Mouse (Mus musculus): ENCODE data around the gene Pex11b. TPM values are rescaled to one million over a fixed set of nuclear protein-coding genes. Genes with fewer than 3 reads are reported as not detected.
A peak's percentile ranks its signal among the peaks of the same experiment; 100 is the strongest.
"Not testable (repeated sequence)": the region's sequence is repeated elsewhere in the genome, so short reads cannot be mapped to it uniquely, and the experiment has no call there.

The Pex11b gene
- polyA plus RNA-seq, 1 experiment, result 35.4 TPM

DNA sequence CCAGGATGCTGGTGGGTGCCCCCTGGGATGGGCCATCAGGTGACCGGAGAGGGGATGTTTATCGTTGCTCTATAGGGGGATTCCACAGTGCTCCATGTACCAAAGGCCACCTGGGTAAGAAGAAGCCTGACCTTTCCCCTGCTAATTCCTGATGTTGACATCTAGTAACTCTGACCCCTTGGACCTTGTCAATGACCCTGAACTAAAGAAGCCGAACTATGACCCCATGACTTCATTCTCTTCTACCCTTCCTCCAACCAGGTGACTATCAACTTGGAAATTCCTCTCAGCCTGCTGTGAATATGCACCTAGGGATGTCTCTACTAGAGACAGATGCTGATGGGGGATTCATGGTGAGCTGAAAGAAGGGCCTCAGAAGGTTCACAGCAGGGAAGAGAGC is 12.2 kb downstream of the Pex11b start:
- Histone ChIP-seq H3K27ac (replicated peaks; ENCODE audit: low read depth, low read length) (no peak overlapping the region), H3K4me3 (ENCODE audit: insufficient read depth, low read depth, low read length) (no peak overlapping the region), H3K4me1 (ENCODE audit: control insufficient read depth, insufficient read depth, insufficient read length, low read length) (no peaks in the 10 kb centered on the region)

DNA sequence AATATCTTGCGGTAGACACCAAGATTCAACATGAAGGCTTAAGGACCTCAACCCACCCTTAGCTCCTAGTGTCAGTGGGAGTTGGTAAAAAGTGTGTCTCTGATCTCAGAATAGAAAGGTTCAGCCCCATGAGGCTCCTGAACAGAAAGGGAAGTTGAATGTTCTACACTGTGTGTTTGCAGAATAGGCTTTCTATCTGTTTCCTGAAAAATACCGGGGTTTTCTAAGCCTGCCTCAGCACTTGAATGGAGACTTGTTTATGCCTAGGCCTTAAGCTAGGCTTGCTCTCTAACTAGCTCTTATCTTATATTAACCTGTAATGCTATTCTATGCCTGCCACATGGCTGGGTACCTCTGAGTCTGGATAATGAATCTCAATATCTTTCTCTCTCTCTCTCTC is 25.7 kb downstream of the Pex11b start:
- no peak overlapping the region for H3K27ac ChIP-seq (replicated peaks; ENCODE audit: low read depth, low read length)

DNA sequence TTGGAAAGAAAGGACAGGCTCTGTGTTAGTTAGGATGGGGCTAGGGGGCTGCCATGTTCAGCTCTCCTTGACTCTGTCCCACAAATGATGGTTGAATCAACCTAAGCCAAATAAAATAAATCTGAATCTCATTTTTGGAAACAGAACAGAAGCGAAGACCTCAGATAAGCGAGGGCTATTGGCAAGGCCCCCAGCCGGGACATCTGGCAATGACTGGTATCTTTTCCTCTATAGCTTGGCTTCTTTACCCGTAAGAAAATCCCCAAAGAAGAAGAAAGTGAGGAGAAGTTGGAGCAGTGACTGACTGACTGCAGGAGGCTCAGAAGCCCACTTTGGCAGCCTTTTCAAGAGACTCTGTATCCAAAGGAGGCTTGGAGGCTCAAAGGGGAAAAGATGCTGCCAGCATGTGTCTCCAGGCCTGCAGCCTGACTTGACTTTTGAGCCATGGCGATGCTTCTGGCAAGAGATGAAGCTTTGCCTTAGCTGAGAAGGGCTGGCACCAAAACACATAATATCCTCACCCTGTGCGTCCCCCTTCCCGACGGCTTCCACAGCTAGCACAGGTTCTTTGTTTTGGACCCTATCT is 27.6 kb downstream of the Pex11b start:
- Histone ChIP-seq H3K4me3 (ENCODE audit: insufficient read depth, low read depth, low read length) (no peak overlapping the region), H3K27ac (replicated peaks; ENCODE audit: low read depth, low read length) (no peak overlapping the region), H3K4me1 (ENCODE audit: control insufficient read depth, insufficient read depth, insufficient read length, low read length) (no peaks in the 10 kb centered on the region)

More for the DNA sequence above, 25.7 kb downstream of the Pex11b start:
- no peaks in the 10 kb centered on the region for H3K4me1 ChIP-seq (ENCODE audit: control insufficient read depth, insufficient read depth, insufficient read length, low read length)
- no peak overlapping the region for H3K4me3 ChIP-seq (ENCODE audit: insufficient read depth, low read depth, low read length)

DNA sequence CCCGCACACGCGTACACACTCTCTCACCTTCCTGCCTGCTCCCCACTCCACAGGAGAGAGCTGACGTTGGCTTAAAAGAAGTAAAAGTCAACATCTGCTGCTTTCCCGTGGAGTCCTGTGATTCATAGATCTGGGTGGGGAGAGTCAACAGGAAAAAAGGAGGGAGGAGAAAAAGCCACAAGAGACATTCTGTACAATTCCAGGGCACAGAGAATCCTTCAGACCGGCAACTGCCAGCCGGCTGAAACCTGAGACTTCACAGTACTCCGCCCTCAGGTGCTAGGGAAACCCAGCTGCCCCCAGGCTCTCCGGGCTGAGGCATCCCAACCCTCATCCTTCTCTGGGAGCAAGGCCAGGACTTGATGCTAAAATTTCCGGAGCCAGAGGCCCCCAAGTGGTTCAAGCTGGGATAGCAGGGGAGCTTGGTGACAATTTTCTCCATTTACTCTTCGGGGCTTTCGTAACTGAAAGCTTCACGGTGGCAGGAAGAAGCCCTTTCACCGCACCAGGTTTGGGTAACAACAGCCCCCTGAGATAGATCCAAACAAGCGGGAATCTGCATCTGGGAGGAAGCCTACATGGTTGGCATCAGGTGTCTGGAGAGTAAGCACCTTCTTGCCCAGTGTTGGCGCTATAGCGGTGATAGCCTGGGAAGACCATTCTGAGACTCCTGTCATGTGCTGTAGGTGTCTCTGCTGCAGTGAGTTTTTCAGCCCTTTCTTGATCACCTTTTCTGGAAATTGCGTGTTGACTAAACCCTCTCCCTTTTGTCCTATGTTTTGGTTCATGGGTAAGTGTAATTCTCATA is 28.5 kb downstream of the Pex11b start:
- Histone ChIP-seq H3K27ac (replicated peaks; ENCODE audit: low read depth, low read length) (no peak overlapping the region), H3K4me1 (ENCODE audit: control insufficient read depth, insufficient read depth, insufficient read length, low read length) (no peaks in the 10 kb centered on the region), H3K4me3 (ENCODE audit: insufficient read depth, low read depth, low read length) (peak overlapping the region; percentile 39)

DNA sequence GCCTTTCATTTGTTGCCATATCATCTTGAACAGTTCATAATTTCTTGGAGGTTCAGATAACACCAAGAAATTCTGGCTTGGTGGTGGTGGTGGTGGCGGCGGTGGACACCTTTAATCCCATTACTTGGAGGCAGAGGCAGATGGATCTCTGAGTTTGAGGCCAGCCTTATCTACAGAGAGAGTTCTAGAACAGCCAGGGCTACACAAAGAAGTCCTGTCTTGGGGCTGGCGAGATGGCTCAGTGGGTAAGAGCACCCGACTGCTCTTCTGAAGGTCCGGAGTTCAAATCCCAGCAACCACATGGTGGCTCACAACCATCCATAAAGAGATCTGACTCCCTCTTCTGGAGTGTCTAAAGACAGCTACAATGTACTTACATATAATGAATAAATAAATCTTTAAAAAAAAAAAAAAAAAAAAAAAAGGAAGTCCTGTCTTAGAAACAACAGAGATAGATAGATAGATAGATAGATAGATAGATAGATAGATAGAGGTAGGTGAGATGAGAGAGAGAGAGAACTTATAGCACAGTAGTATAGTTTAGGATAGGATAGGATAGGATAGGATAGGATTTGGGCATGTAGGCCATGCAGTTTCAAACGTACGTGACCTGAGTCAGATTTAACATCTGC is 30.7 kb downstream of the Pex11b start:
- not testable (repeated sequence) for H3K27ac ChIP-seq (replicated peaks; ENCODE audit: low read depth, low read length); H3K4me3 ChIP-seq (ENCODE audit: insufficient read depth, low read depth, low read length); H3K4me1 ChIP-seq (ENCODE audit: control insufficient read depth, insufficient read depth, insufficient read length, low read length)

DNA sequence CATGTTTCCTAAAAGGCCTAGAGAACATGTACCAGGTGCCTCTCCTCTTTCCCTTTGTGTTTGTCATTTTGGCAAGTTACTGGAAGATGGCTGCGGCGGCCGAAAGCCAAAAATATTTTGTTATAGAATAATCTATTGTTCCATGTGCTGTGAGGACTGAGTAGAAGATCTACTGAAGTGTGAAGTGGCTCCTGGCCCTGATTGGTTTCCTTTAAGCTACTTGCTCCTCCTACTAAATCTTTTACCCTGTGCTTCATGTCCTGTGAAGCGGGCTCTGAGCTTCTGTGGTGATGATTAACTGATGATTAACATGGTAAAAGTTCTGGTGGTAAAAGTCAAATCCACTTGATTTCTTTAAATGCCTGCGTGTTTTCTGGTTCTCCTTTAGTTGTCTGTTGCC is 31.7 kb downstream of the Pex11b start:
- peaks cover 2% of the 10 kb centered on the region; the same call in 1 of the 2 replicates for H3K4me1 ChIP-seq (ENCODE audit: control insufficient read depth, insufficient read depth, insufficient read length, low read length)
- H3K27ac ChIP-seq (replicated peaks; ENCODE audit: low read depth, low read length), result no peak overlapping the region
- H3K4me3 ChIP-seq (ENCODE audit: insufficient read depth, low read depth, low read length), result no peak overlapping the region

DNA sequence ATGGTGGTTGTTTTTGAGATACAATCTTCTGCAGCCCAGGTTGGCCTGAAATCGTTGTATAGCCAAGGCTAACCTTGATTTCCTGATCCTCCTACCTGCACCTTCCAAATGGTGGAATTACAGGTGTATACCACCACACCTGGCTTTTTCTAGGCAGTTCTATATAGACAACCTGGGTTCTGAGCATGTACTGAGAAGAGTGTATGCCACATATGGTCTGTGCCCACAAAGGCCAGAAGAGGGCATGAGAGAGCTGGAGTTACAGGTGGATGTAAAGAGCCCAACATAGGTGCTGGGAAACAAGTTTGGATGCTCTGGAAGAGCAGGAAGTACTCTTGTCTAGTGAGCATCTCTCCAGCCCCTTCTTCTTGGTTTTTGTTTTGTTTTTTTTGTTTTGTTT is 32.1 kb downstream of the Pex11b start:
- H3K4me1 ChIP-seq (ENCODE audit: control insufficient read depth, insufficient read depth, insufficient read length, low read length), result peaks cover 2% of the 10 kb centered on the region; the same call in 1 of the 2 replicates
- no peak overlapping the region for H3K4me3 ChIP-seq (ENCODE audit: insufficient read depth, low read depth, low read length)
- no peak overlapping the region for H3K27ac ChIP-seq (replicated peaks; ENCODE audit: low read depth, low read length)

DNA sequence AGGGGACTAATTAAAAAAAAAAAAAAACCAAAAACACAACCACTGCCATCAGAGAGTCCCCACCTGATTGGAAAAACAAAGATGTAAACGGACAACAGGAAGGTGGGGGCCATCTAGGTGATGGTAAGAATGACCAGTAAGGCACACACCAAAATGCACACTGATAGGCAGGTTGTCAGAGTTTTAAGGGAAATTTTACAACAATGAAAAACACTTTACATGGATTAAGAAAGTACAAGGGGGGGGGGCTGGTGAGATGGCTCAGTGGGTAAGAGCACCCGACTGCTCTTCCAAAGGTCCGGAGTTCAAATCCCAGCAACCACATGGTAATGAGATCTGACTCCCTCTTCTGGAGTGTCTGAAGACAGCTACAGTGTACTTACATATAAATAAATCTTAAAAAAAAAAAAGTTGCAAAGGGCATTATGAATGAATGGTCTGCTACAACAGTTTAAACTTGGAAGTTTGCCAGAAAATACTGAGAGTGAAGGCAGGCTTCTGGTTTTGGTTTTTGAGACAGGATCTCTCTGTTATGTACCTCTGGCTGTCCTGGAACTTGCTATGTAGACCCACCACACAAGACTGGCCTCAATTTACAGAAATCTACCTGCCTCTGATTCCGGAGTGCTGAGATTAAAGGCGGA is 33.4 kb downstream of the Pex11b start:
- Histone ChIP-seq H3K4me3 (ENCODE audit: insufficient read depth, low read depth, low read length) (no peak overlapping the region), H3K4me1 (ENCODE audit: control insufficient read depth, insufficient read depth, insufficient read length, low read length) (peaks cover 2% of the 10 kb centered on the region; the same call in 1 of the 2 replicates), H3K27ac (replicated peaks; ENCODE audit: low read depth, low read length) (no peak overlapping the region)

DNA sequence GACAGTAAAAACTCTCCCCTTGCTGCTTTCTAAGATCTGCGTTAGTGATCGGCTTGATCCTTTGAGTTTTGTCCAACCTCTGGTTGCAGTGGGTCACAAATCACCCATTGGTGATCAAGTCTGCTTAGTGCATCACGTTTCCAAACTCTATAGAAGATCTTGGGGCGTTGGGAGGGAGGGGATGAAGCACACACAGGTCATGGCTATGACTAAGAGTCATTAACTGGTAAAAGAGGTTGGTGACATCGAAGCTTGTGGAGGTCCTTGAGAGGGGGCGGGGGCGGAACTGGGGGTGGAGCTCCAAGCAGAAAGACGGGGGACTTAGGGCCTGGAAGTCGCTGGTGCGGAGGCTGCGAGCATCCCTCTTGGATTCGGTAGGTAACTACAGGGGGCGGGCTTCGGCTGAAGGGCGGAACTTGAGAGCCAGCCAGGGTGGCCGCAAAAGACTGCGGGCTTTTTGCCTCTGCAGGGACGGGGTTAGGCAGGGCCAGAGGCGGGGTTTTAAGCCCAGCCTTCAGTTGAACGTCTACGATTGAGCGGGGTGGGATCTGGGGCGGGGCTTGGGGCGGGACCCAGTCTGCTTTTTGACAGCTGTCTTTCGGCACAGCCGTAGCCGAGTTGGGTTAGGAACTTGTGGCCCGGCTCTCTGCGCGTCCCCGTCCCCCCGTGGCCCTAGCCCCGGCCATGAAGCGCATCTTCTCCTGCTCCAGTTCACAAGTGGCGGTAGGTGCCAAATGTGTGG is 34.7 kb downstream of the Pex11b start, which contains the start of gene Ankrd35:
Gene Ankrd35, plus strand, starts transcription at position 405 of the 742 bp plus-strand sequence.
- Histone ChIP-seq H3K27ac (replicated peaks; ENCODE audit: low read depth, low read length) (no peak within 1 kb of the TSS), H3K4me3 (ENCODE audit: insufficient read depth, low read depth, low read length) (peak within 1 kb of the TSS; percentile 56), H3K4me1 (ENCODE audit: control insufficient read depth, insufficient read depth, insufficient read length, low read length) (peaks cover 2% of the 10 kb centered on the region; the same call in 1 of the 2 replicates)

DNA sequence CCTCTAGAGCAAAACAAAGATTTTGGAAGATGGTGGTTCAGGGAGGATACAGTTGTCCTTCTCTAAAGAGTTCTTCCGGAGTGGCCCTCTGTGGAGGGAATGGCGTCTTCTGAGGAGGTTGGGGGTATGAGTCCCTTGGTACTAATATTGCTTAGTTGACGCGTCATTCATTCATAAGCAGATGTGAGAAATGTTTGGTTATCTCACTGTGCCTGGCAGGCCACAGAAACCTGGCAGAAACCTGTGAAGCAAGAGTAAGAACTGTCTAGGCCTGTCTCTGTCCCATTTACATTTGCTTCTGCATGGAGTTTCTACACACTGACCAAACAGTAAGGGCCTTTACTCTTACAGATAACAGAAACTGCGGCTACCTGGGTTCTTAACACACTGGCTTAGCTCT is 36.3 kb downstream of the Pex11b start:
- H3K27ac ChIP-seq (replicated peaks; ENCODE audit: low read depth, low read length), result no peak overlapping the region
- H3K4me1 ChIP-seq (ENCODE audit: control insufficient read depth, insufficient read depth, insufficient read length, low read length), result peaks cover 2% of the 10 kb centered on the region; the same call in 1 of the 2 replicates
- H3K4me3 ChIP-seq (ENCODE audit: insufficient read depth, low read depth, low read length), result no peak overlapping the region

DNA sequence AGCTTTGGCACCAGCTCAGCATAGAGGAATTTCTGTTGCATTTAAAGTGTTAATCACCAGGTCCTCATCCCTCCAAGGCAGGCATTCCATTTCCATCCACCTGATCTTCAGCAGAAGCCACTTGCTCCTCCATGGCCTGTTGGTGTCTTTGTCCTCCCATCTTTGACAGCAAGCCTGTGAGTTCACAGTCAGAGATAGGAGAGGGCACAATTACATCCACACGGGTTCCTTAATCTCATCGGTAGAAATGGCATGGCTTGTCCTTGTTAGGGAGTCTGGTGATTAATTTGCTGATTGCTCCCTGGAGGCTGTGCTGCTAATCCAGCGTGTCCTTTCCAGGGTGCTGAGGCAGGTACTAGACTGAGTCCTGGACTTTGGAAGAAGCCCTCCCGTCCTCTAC is 38.3 kb downstream of the Pex11b start:
- Histone ChIP-seq H3K4me1 (ENCODE audit: control insufficient read depth, insufficient read depth, insufficient read length, low read length) (peaks cover 2% of the 10 kb centered on the region; the same call in 1 of the 2 replicates), H3K27ac (replicated peaks; ENCODE audit: low read depth, low read length) (no peak overlapping the region), H3K4me3 (ENCODE audit: insufficient read depth, low read depth, low read length) (no peak overlapping the region)

DNA sequence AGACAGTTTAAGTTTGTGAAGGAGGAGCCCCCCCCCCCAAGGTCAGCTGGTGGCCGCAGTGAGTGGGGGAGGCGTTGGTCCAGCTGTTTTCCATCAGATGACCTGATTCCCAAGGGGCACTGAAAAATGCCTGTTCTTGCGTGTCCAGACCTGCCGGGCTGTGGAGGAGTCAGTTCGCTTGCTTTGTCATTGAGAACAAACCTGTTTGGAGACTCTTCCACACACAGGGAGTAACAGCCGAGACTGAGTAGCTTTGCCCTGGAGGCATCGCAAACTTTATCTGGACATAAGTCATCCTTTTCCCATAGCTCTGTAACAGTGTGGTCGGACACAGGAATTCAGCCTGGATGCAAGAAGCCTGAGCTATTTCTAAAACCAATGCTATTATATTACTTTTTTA is 39.3 kb downstream of the Pex11b start:
- Histone ChIP-seq H3K27ac (replicated peaks; ENCODE audit: low read depth, low read length) (no peak overlapping the region), H3K4me3 (ENCODE audit: insufficient read depth, low read depth, low read length) (no peak overlapping the region), H3K4me1 (ENCODE audit: control insufficient read depth, insufficient read depth, insufficient read length, low read length) (peaks cover 2% of the 10 kb centered on the region; the same call in 1 of the 2 replicates)

DNA sequence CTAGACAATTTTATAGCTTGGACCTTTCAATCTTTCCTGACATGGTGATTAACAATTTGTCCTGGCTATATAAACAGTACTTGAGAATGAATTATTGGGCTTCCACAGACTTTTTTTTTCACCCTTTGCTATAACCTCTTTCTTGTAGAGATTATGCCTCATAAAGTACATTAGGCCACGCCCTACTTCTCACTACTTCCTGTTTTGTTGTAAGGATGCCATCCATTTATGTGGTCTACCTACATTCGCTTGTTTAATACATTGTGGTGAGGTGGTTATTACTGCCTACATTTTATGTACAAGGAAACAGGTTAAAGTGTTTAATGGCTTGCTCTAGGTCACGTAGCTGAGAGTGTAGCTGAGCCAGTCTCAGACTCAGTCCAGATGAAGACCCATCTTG is 40.0 kb downstream of the Pex11b start:
- no peak overlapping the region for H3K4me3 ChIP-seq (ENCODE audit: insufficient read depth, low read depth, low read length)
- no peaks in the 10 kb centered on the region for H3K4me1 ChIP-seq (ENCODE audit: control insufficient read depth, insufficient read depth, insufficient read length, low read length)
- H3K27ac ChIP-seq (replicated peaks; ENCODE audit: low read depth, low read length), result no peak overlapping the region

DNA sequence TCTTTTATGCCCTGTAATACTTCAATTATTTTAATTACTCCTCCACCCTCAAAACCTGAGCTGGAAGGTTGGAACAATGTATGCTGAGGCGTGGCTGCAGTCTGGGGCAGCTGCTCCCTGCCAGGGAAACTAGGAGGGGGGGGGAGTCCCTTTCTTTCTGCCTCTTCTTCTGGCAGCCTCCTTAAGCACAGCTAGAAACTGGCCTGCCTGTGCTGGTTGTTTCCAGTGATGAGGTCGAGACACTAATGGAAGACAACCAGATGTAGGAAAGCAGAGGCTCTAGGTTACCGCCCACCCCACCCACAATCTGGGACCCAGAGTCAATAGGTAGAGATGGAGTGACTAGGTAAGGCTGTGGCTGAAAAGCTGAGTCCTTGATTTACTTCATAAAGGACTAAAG is 40.5 kb downstream of the Pex11b start:
- no peaks in the 10 kb centered on the region for H3K4me1 ChIP-seq (ENCODE audit: control insufficient read depth, insufficient read depth, insufficient read length, low read length)
- H3K4me3 ChIP-seq (ENCODE audit: insufficient read depth, low read depth, low read length), result no peak overlapping the region
- H3K27ac ChIP-seq (replicated peaks; ENCODE audit: low read depth, low read length), result no peak overlapping the region
